Mouse (Mus musculus) G1E (cell line): ENCODE data around the gene Slco6d1. TPM values are rescaled to one million over a fixed set of nuclear protein-coding genes. Genes with fewer than 3 reads are reported as not detected.
"Not testable (repeated sequence)": the region's sequence is repeated elsewhere in the genome, so short reads cannot be mapped to it uniquely, and the experiment has no call there.

Source experiments
- ATAC-seq: 2 replicates; pipeline ENCODE4 v1.8.0; 2016; ENCODE audit warnings: mild to moderate bottlenecking; ENCODE audit not compliant: insufficient number of reproducible peaks, poor library complexity, low FRiP score, severe bottlenecking; ENCODE audit errors: extremely low read depth
- DNase-seq: peaks from one replicate; pipeline ENCODE4 v3.0.0; 2012; ENCODE audit warnings: low spot score
- H3K27me3 ChIP-seq: 2 replicates; pipeline ENCODE4 v1.6.1; 2012; ENCODE audit warnings: mild to moderate bottlenecking, low read length, inconsistent platforms; ENCODE audit not compliant: insufficient read depth
- H3K36me3 ChIP-seq: replicated peaks from 2 replicates; pipeline ENCODE3; 2012; ENCODE audit warnings: mild to moderate bottlenecking, inconsistent platforms
- H3K4me1 ChIP-seq: 2 replicates; pipeline ENCODE4 v1.6.1; 2012; ENCODE audit warnings: low read depth, low read length, inconsistent platforms, mixed read lengths; ENCODE audit not compliant: insufficient read depth
- H3K4me3 ChIP-seq: 2 replicates; pipeline ENCODE4 v1.5.1; 2012; ENCODE audit warnings: low read depth, mild to moderate bottlenecking, inconsistent platforms, low read length, moderate library complexity, mixed read lengths
- H3K9me3 ChIP-seq: replicated peaks from 2 replicates; pipeline ENCODE4 v1.6.1; 2012; ENCODE audit warnings: inconsistent platforms
- CTCF ChIP-seq: IDR thresholded peaks from 2 replicates; pipeline ENCODE4 v1.5.1; 2012; ENCODE audit warnings: low read depth, low read length, inconsistent platforms, mixed read lengths
- GATA1 ChIP-seq: IDR thresholded peaks from 2 replicates; pipeline ENCODE4 v1.6.1; 2012; ENCODE audit warnings: borderline replicate concordance, low read length, inconsistent platforms, mixed read lengths
- GATA2 ChIP-seq: IDR thresholded peaks from 2 replicates; pipeline ENCODE4 v1.6.1; 2012; ENCODE audit warnings: low read depth, low read length, inconsistent platforms, borderline replicate concordance
- POLR2AphosphoS5 ChIP-seq: IDR thresholded peaks from 2 replicates; pipeline ENCODE4 v1.6.1; 2012; ENCODE audit warnings: low read depth, low read length, inconsistent platforms; ENCODE audit not compliant: insufficient replicate concordance
- TAL1 ChIP-seq: conservative IDR thresholded peaks from 2 replicates; pipeline ENCODE4 v1.6.1; 2012; ENCODE audit warnings: low read depth, low read length, inconsistent platforms, mixed read lengths
- polyA plus RNA-seq: library from polyadenylated mRNA; stranded (reverse); fragments of >175 nt; gene quantifications from 2 replicates; pipeline ENCODE4 v1.2.3, GENCODE M21; 2012
- total RNA-seq, 2 experiments: library from RNA; stranded (forward) in 1 of 2; stranded (reverse) in 1 of 2; fragments of 200-1000 nt in 1 of 2; fragments of >200 nt in 1 of 2; fragmentation: Nextera tagmentation in 1 of 2; gene quantifications; 2 replicates each; pipeline ENCODE4 v1.2.3; 2014 to 2017

Gene Slco6d1
- total and polyA plus RNA-seq, 3 experiments: not detected

- no peak for DNase-seq
- H3K4me3 ChIP-seq: no peak overlapping the region
- no peak for TF ChIP-seq TAL1
- TF ChIP-seq GATA1: no peak
- TF ChIP-seq GATA2: no peak
- no peak for TF ChIP-seq CTCF
- no peak for TF ChIP-seq POLR2AphosphoS5
- no peaks in the 10 kb centered on the region for H3K4me1 ChIP-seq
- H3K9me3 ChIP-seq: peaks cover 19% of the 10 kb centered on the region
- H3K36me3 ChIP-seq: no peaks in the 10 kb centered on the region
- ATAC-seq: no peak
- H3K27me3 ChIP-seq: no peaks in the 10 kb centered on the region
Observed at GRCm38 (mm10) chr1:98522977-98523376, 102.1 kb downstream of the Slco6d1 start.

GRCm38 (mm10) chr1:98523537-98523936, 102.6 kb downstream of the Slco6d1 start:
- no peak for ATAC-seq
- Histone ChIP-seq H3K4me1 (no peaks in the 10 kb centered on the region), H3K27me3 (no peaks in the 10 kb centered on the region), H3K9me3 (peaks cover 15% of the 10 kb centered on the region), H3K36me3 (no peaks in the 10 kb centered on the region), H3K4me3 (no peak overlapping the region)
- TF ChIP-seq POLR2AphosphoS5 (no peak), GATA1 (no peak), CTCF (no peak), GATA2 (no peak), TAL1 (no peak)
- no peak for DNase-seq

GRCm38 (mm10) chr1:98528368-98528767, 107.4 kb downstream of the Slco6d1 start:
- not testable (repeated sequence) for ATAC-seq

DNA sequence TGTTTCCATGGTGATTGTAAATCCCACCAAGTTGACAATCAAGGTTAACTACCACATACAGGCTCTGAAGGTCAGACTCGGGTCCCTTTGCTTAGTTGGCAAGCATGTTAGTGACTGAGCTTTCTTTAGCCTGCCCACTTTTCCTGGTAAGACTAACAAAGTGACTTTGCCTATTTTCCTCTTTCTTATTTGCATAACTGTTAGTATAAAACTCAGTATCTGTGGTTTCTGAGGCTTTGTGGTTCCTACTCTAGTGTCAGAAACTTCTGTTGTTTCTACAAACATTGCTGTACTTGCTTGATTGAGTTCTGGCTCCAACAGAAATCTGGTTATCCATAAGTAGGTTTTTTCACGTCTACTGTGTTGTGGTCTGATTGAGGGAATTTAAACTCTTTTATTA, 124.4 kb downstream of the Slco6d1 start:
- TF ChIP-seq TAL1: no peak
- TF ChIP-seq GATA1: no peak
- TF ChIP-seq GATA2: no peak
- no peak for TF ChIP-seq CTCF
- TF ChIP-seq POLR2AphosphoS5: no peak
- Histone ChIP-seq H3K4me3 (no peak overlapping the region), H3K4me1 (no peaks in the 10 kb centered on the region), H3K9me3 (peaks cover 15% of the 10 kb centered on the region), H3K27me3 (no peaks in the 10 kb centered on the region), H3K36me3 (no peaks in the 10 kb centered on the region)
- ATAC-seq: no peak
- DNase-seq: no peak

More at GRCm38 (mm10) chr1:98528368-98528767, 107.4 kb downstream of the Slco6d1 start:
- DNase-seq, H3K27me3 ChIP-seq, H3K36me3 ChIP-seq, H3K4me1 ChIP-seq, H3K4me3 ChIP-seq: not testable (repeated sequence)
- peaks cover 13% of the 10 kb centered on the region for H3K9me3 ChIP-seq

GRCm38 (mm10) chr1:98554388-98554787, 133.5 kb downstream of the Slco6d1 start:
- no peak for ATAC-seq
- H3K4me1 ChIP-seq: no peaks in the 10 kb centered on the region
- no peak overlapping the region for H3K4me3 ChIP-seq
- H3K36me3 ChIP-seq: no peaks in the 10 kb centered on the region
- no peak for DNase-seq
- TF ChIP-seq GATA2 (no peak), GATA1 (no peak), TAL1 (no peak), POLR2AphosphoS5 (no peak), CTCF (no peak)
- H3K9me3 ChIP-seq: peaks cover 8% of the 10 kb centered on the region
- no peaks in the 10 kb centered on the region for H3K27me3 ChIP-seq

DNA sequence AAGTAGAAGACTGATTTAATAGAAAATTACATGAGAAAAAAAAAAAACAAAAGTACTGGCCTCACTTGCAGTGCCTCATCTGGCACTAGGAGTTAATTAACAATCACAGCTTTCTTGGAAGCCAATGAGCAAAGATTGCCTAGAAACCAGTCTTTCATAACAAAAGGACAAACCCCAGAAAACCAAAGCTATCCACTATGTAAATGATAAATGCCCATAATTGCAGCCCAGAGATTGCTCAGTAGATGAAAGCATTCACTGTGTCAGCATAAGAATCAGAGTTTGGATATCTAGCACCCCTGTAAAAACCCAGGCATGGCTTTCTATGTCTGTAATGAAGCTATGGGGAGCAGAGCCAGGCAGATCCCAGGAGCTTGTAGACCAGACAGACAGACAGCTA, 144.8 kb downstream of the Slco6d1 start:
- TF ChIP-seq TAL1 (no peak), POLR2AphosphoS5 (no peak), CTCF (no peak), GATA1 (no peak), GATA2 (no peak)
- DNase-seq (no peak), ATAC-seq (no peak)
- H3K9me3 ChIP-seq: peaks cover 3% of the 10 kb centered on the region; the same call in 1 of the 2 replicates
- H3K4me1 ChIP-seq: no peaks in the 10 kb centered on the region
- no peak overlapping the region for H3K4me3 ChIP-seq
- no peaks in the 10 kb centered on the region for H3K27me3 ChIP-seq
- no peaks in the 10 kb centered on the region for H3K36me3 ChIP-seq
